Mouse (Mus musculus): Measurements from ENCODE around the gene Gm28042. TPM values are rescaled to one million over a fixed set of nuclear protein-coding genes. Genes with fewer than 3 reads are reported as not detected.
A peak's percentile ranks its signal among the peaks of the same experiment; 100 is the strongest.

Gene Gm28042
- polyA plus RNA-seq, 1 experiment from 2014 or later, result 0.70 TPM

DNA sequence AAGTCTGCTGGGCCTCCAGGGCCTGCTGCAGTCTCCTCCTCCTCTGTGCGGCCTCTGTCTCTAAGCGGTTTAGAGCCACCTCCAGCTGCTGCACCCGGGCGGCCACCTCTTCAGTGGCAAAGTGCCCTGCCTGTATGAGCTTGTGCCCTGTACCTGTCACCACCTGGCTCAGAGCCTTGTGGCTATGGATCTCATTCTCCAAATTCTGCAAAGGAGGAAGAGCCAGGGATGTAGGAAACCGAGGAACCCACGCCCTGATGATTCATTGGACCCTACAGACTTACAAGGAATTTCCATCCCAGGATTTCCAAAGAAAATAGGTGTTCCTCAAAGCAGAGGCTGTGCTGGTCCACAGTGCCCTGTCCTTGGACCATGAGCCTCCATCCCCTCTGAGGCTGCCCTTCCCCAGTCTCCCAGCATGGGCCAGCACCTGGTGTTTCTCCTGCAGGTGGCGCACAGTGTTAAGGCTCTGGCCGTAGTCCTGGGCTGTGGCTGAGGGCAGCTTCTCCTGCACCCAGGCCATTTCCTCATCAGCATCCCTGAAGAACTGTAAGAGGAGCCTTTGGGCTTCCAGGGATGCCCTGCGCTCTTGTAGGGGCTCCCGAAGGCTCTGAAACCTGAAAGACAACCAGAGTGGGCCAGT is 22.5 kb downstream of the Gm28042 start:
- Histone ChIP-seq H3K9ac (replicated peaks; ENCODE audit: low read depth) (no peak overlapping the region), H3K4me2 (replicated peaks; ENCODE audit: low read depth, low read length) (no peak overlapping the region), H3K27ac (ENCODE audit: low read length) (no peak overlapping the region), H3K27me3 (replicated peaks; ENCODE audit: insufficient read depth, low read length) (no peaks in the 10 kb centered on the region), H3K4me3 (ENCODE audit: low read depth, low read length) (no peak overlapping the region), H3K4me1 (ENCODE audit: insufficient read depth, low read depth, low read length) (no peaks in the 10 kb centered on the region; the same call in 1 of the 2 replicates), H3K9me3 (ENCODE audit: low read length) (no peaks in the 10 kb centered on the region), H3K36me3 (ENCODE audit: insufficient read depth, low read length) (no peaks in the 10 kb centered on the region)
- WGBS, result 63% methylated on average over 10 of the region's 10 CpGs
- peak; percentile 57 for DNase-seq (ENCODE audit: low spot score)
- ATAC-seq, result peak; percentile 76
- no peak for TF ChIP-seq EP300 (IDR thresholded peaks at IDR 0.05)
- peak; percentile 83 for TF ChIP-seq CTCF (IDR thresholded peaks at IDR 0.05)

DNA sequence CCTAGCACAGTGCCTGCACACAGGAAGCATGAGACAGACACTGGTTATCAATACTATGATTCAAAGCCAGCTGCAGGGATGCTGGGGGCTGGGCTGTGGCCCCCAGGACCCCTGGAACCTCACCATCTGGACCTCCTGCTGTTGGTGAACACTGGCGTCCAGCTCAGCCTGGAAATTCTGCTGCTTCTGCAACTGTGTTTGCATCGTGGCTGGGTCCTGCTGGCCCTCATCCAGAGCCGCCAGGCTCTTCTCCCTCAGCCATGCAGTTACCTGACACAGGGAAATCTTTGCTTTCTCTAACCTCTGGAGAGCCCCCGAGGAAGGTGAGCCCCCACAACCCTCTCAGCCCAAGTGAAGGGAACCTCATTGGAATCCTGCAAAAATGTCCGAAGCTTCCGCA is 24.1 kb downstream of the Gm28042 start:
- no peak overlapping the region for H3K27ac ChIP-seq (ENCODE audit: low read length)
- no peaks in the 10 kb centered on the region for H3K27me3 ChIP-seq (replicated peaks; ENCODE audit: insufficient read depth, low read length)
- no peaks in the 10 kb centered on the region; the same call in 1 of the 2 replicates for H3K4me1 ChIP-seq (ENCODE audit: insufficient read depth, low read depth, low read length)
- no peaks in the 10 kb centered on the region for H3K9me3 ChIP-seq (ENCODE audit: low read length)
- H3K4me2 ChIP-seq (replicated peaks; ENCODE audit: low read depth, low read length), result no peak overlapping the region
- H3K4me3 ChIP-seq (ENCODE audit: low read depth, low read length), result no peak overlapping the region
- H3K36me3 ChIP-seq (ENCODE audit: insufficient read depth, low read length), result no peaks in the 10 kb centered on the region
- TF ChIP-seq EP300 (IDR thresholded peaks at IDR 0.05) (no peak), CTCF (IDR thresholded peaks at IDR 0.05) (no peak)
- DNase-seq (ENCODE audit: low spot score), result no peak
- 46% methylated on average over 6 of the region's 6 CpGs for WGBS
- no peak for ATAC-seq
- no peak overlapping the region for H3K9ac ChIP-seq (replicated peaks; ENCODE audit: low read depth)

DNA sequence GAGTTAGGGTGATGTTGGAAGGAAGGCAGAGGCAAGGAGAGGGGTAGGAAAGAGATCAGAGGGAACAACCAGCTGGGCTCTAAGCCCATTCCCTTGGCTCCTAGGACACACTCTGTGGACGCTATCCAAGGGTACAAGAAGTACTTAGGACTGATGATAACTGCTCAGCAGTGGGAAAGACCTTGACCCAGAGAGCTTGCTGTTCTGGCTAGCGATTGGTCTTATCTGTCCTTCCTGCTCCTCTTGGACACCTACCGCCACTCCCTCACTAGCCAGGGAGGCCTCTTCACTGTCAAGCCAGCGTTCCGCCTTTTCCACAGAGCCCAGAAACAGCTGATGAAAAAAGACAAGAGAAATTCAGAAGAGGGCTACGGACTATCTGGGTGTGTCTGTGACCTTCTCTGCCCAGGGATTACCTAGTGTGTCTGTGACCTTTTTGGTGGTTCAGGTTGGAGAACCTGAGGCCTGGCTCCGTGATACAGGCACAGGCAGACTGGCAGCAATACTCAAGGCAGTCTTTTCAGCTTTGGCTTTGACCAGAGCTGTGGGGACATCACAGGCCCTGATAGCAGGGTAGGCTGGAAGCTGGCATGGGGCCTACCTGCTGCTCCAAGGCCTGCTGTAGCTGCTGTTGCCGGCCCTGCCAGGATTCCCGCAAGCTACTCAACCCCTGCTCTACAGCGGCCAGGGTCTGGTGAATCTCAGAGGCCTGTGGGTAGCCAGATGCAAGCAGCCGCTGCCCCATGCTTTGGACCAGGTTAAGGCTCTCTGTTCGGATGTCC is 27.7 kb downstream of the Gm28042 start:
- H3K27me3 ChIP-seq (replicated peaks; ENCODE audit: insufficient read depth, low read length), result no peaks in the 10 kb centered on the region
- H3K27ac ChIP-seq (ENCODE audit: low read length), result no peak overlapping the region
- TF ChIP-seq CTCF (IDR thresholded peaks at IDR 0.05) (no peak), EP300 (IDR thresholded peaks at IDR 0.05) (no peak)
- 82% methylated on average over 12 of the region's 12 CpGs for WGBS
- no peak for DNase-seq (ENCODE audit: low spot score)
- no peak overlapping the region for H3K9ac ChIP-seq (replicated peaks; ENCODE audit: low read depth)
- H3K4me1 ChIP-seq (ENCODE audit: insufficient read depth, low read depth, low read length), result no peaks in the 10 kb centered on the region; the same call in 1 of the 2 replicates
- peak; percentile 24; the same call in 1 of the 2 replicates for ATAC-seq
- H3K4me2 ChIP-seq (replicated peaks; ENCODE audit: low read depth, low read length), result no peak overlapping the region
- H3K36me3 ChIP-seq (ENCODE audit: insufficient read depth, low read length), result no peaks in the 10 kb centered on the region
- no peaks in the 10 kb centered on the region for H3K9me3 ChIP-seq (ENCODE audit: low read length)
- no peak overlapping the region for H3K4me3 ChIP-seq (ENCODE audit: low read depth, low read length)

DNA sequence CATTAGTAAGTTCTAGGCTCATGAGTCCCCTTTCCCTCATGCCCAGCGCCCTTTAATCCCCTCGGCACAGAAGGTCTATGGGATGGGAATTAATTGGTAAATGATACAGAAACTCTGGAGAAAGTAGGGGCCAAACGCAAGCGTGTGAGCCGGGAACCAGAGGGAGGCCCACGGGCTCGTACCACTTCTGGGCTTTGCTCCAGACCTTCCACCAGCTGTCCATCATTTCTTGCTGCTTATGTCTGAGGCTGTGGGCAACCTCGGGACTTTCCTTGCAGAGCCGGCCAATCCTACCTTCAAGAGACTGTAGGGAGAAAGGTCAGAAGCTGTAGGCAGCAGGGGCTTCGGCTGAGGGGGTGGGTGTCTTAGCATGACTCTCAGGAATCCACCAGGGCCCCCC is 28.6 kb downstream of the Gm28042 start:
- WGBS, result 75% methylated on average over 10 of the region's 10 CpGs
- DNase-seq (ENCODE audit: low spot score) (no peak), ATAC-seq (no peak)
- Histone ChIP-seq H3K36me3 (ENCODE audit: insufficient read depth, low read length) (no peaks in the 10 kb centered on the region), H3K4me3 (ENCODE audit: low read depth, low read length) (no peak overlapping the region), H3K27me3 (replicated peaks; ENCODE audit: insufficient read depth, low read length) (no peaks in the 10 kb centered on the region), H3K9ac (replicated peaks; ENCODE audit: low read depth) (no peak overlapping the region), H3K9me3 (ENCODE audit: low read length) (no peaks in the 10 kb centered on the region), H3K4me1 (ENCODE audit: insufficient read depth, low read depth, low read length) (peaks cover 4% of the 10 kb centered on the region; the same call in 1 of the 2 replicates), H3K4me2 (replicated peaks; ENCODE audit: low read depth, low read length) (no peak overlapping the region), H3K27ac (ENCODE audit: low read length) (no peak overlapping the region)
- TF ChIP-seq CTCF (IDR thresholded peaks at IDR 0.05) (no peak), EP300 (IDR thresholded peaks at IDR 0.05) (no peak)

- DNase-seq (ENCODE audit: low spot score) (no peak), ATAC-seq (no peak)
- Histone ChIP-seq H3K4me3 (ENCODE audit: low read depth, low read length) (no peak overlapping the region), H3K9me3 (ENCODE audit: low read length) (no peaks in the 10 kb centered on the region), H3K27ac (ENCODE audit: low read length) (no peak overlapping the region), H3K36me3 (ENCODE audit: insufficient read depth, low read length) (no peaks in the 10 kb centered on the region), H3K9ac (replicated peaks; ENCODE audit: low read depth) (no peak overlapping the region), H3K4me2 (replicated peaks; ENCODE audit: low read depth, low read length) (no peak overlapping the region), H3K4me1 (ENCODE audit: insufficient read depth, low read depth, low read length) (peaks cover 7% of the 10 kb centered on the region; the same call in 1 of the 2 replicates), H3K27me3 (replicated peaks; ENCODE audit: insufficient read depth, low read length) (no peaks in the 10 kb centered on the region)
- WGBS, result 73% methylated on average over 4 of the region's 4 CpGs
- TF ChIP-seq CTCF (IDR thresholded peaks at IDR 0.05), result no peak
- TF ChIP-seq EP300 (IDR thresholded peaks at IDR 0.05), result no peak
Measured at GRCm38 (mm10) chr2:120058818-120059217, 31.5 kb downstream of the Gm28042 start.

DNA sequence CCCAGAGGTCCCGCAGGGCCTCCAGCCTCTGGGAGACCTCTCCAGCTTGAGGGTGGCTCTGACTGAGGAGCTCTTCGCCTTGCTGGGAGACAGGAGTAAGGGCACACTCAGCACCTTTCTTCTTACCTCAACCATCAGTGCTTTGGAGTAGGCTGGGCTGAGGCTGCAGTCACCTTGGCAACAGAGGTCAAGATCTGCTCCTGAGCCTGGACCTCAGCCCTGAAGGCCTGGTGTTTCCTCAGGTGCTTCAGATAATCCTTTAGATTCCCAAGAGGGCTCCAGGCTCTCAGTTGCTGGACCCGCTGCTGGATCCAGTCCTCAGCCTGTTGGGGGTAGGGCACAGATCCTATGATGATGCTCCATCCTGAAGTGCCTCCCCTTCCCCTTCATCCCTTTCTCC is 32.2 kb downstream of the Gm28042 start:
- H3K9me3 ChIP-seq (ENCODE audit: low read length), result no peaks in the 10 kb centered on the region
- no peaks in the 10 kb centered on the region for H3K36me3 ChIP-seq (ENCODE audit: insufficient read depth, low read length)
- H3K9ac ChIP-seq (replicated peaks; ENCODE audit: low read depth), result no peak overlapping the region
- no peaks in the 10 kb centered on the region for H3K27me3 ChIP-seq (replicated peaks; ENCODE audit: insufficient read depth, low read length)
- WGBS, result 46% methylated on average over 3 of the region's 3 CpGs
- H3K4me3 ChIP-seq (ENCODE audit: low read depth, low read length), result no peak overlapping the region
- 0 out of 2 replicates have a peak overlapping the region, but pooled peaks have one; percentile 43 for H3K27ac ChIP-seq (ENCODE audit: low read length)
- peaks cover 7% of the 10 kb centered on the region; the same call in 1 of the 2 replicates for H3K4me1 ChIP-seq (ENCODE audit: insufficient read depth, low read depth, low read length)
- ATAC-seq (peak; percentile 61), DNase-seq (ENCODE audit: low spot score) (peak; percentile 62)
- TF ChIP-seq CTCF (IDR thresholded peaks at IDR 0.05) (no peak), EP300 (IDR thresholded peaks at IDR 0.05) (no peak)
- H3K4me2 ChIP-seq (replicated peaks; ENCODE audit: low read depth, low read length), result no peak overlapping the region

All from lung, postnatal 0 days (tissue).